Mouse (Mus musculus): ENCODE results near the gene Fancg. TPM values are rescaled to one million over a fixed set of nuclear protein-coding genes. Genes with fewer than 3 reads are reported as not detected.

Gene Fancg
- 1 to 10 TPM; 1.6 to 2.9 TPM for total RNA-seq (2021)
- long read RNA-seq, experiment 1, partial matches to known transcripts, result 0 of 3 reads
- long read RNA-seq, experiment 1, other reads (novel, unspliced or antisense), result 3 of 3 reads
- long read RNA-seq, experiment 2, partial matches to known transcripts, result 0 of 1 reads
- long read RNA-seq, experiment 2, other reads (novel, unspliced or antisense), result 0 of 1 reads

GRCm38 (mm10) chr4:43010161-43011038 lies at the start of gene Fancg:
Fancg (minus strand) TSS chr4:43010506.
- peak; percentile 91 to 92 for DNase-seq

GRCm38 (mm10) chr4:43059697-43060096 lies 49.4 kb upstream of the Fancg start:
- DNase-seq, result no peak

- peak; percentile 89 to 95 for DNase-seq
These were observed 48.7 kb upstream of the Fancg start, which contains the start of gene Unc13b for GRCm38 (mm10) chr4:43058753-43059654. Unc13b (plus strand) TSS chr4:43058953.

GRCm38 (mm10) chr4:43058392-43058752 lies 48.1 kb upstream of the Fancg start:
- no peak for DNase-seq

GRCm38 (mm10) chr4:43057654-43058053 lies 47.3 kb upstream of the Fancg start:
- DNase-seq, result peak in 1 of 2 experiments; percentile 60

GRCm38 (mm10) chr4:43052627-43053026 lies 42.3 kb upstream of the Fancg start:
- peak; percentile 50 to 83 for DNase-seq

- peak; percentile 88 to 89 for DNase-seq
These were observed 36.9 kb upstream of the Fancg start for GRCm38 (mm10) chr4:43047231-43047630.

GRCm38 (mm10) chr4:43046607-43047006 lies 36.3 kb upstream of the Fancg start:
- DNase-seq, result no peak

- peak; percentile 99 to 100 for DNase-seq
These were observed 35.5 kb upstream of the Fancg start, which contains the start of gene Fam214b for GRCm38 (mm10) chr4:43045659-43046302. Fam214b (minus strand) TSS chr4:43046220.

- no peak for DNase-seq
These were observed 35.0 kb upstream of the Fancg start for GRCm38 (mm10) chr4:43045285-43045658.

- peak; percentile 56 to 84 for DNase-seq
These were observed 34.4 kb upstream of the Fancg start for GRCm38 (mm10) chr4:43044673-43045072.

- peak; percentile 65 to 87 for DNase-seq
These were observed 33.5 kb upstream of the Fancg start for GRCm38 (mm10) chr4:43043644-43044357.

- no peak for DNase-seq
These were observed 30.7 kb upstream of the Fancg start for GRCm38 (mm10) chr4:43040881-43041547.

GRCm38 (mm10) chr4:43040114-43040572 lies 29.8 kb upstream of the Fancg start:
- DNase-seq, result peak; percentile 96 to 98

- no peak for DNase-seq
These were observed 29.3 kb upstream of the Fancg start for GRCm38 (mm10) chr4:43039609-43040008.

- peak; percentile 54 to 55 for DNase-seq
These were observed 28.5 kb upstream of the Fancg start for GRCm38 (mm10) chr4:43038567-43039495.

GRCm38 (mm10) chr4:43037860-43038566 lies 27.7 kb upstream of the Fancg start:
- no peak for DNase-seq

GRCm38 (mm10) chr4:43036356-43036755 lies 26.1 kb upstream of the Fancg start:
- DNase-seq, result no peak

GRCm38 (mm10) chr4:43035851-43036250 lies 25.5 kb upstream of the Fancg start:
- DNase-seq, result no peak
